Comparison of ENCODE assay signal across 14 mouse cellular contexts in the genomic region with DNA sequence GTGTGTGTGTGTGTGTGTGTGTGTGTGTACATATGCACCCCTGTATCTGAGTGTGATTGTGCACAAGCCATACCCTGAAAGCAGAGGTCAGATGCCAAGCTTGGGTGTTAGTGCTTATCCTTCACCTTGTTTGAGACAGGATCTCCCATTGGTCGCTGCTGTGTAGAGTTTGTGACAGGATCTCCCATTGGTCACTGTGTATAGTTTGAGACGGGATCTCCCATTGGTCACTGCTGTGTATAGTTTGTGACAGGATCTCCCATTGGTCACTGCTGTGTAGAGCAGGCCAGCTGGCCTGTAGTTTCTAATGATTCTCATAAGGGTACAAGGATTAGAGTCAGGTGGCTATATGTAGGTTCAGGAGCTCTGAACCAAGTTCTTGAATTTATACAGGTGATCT.
DNase-seq lines count a peak whose midpoint lies in the region; ATAC-seq and TF ChIP-seq lines count a peak whose summit lies in the region.
"Had no signal": no experiment of that assay in that cellular context is flagged by ENCODE, and none has a peak within 500 bp of the region (broad histone marks: within the 10 kb centered on the region; RNA-seq: fewer than 3 reads in every experiment).

No protein-coding gene starts in this region.

- no peak for TF ChIP-seq EP300 in liver, postnatal 0 days (IDR thresholded peaks at IDR 0.05; ENCODE audit: low read depth)

- H3K4me2 ChIP-seq in liver, postnatal 0 days (ENCODE audit: low read depth, low read length) = no peak overlapping the region
- H3K4me2 ChIP-seq in midbrain, embryonic 14.5 days (ENCODE audit: low read length) = no peak overlapping the region
- H3K4me2 ChIP-seq: limb, embryonic 13.5 days had no signal

- H3K27ac ChIP-seq in liver, postnatal 0 days (ENCODE audit: low read depth) = no peak overlapping the region
- H3K27ac ChIP-seq in midbrain, embryonic 14.5 days (replicated peaks; ENCODE audit: low read depth, low read length) = no peak overlapping the region
- H3K27ac ChIP-seq: limb, embryonic 13.5 days had no signal

- DNase-seq in adrenal gland, postnatal 10 days = peak; percentile 3
- no peak for DNase-seq in adrenal gland, postnatal 25 days
- DNase-seq in liver, postnatal 0 days = peak; percentile 22
- DNase-seq in liver = no peak
- peak; percentile 9 for DNase-seq in brain, adult 2 months (ENCODE audit: low read depth, low spot score)
- DNase-seq in midbrain, embryonic 14.5 days = peak; percentile 57
- DNase-seq in right cerebral cortex, postnatal 36 days (ENCODE audit: low spot score in 2 of 2) = no peak
- DNase-seq in kidney, adult 8-10 months = no peak
- DNase-seq: cerebellum, postnatal 25 days; thymus, adult 2 months had no signal

- 67% methylated on average over 2 of the region's 2 CpGs for WGBS in liver, postnatal 0 days (ENCODE audit: insufficient replicate concordance)
- WGBS in midbrain, embryonic 14.5 days = 75% methylated on average over 2 of the region's 2 CpGs

- peak; percentile 41 for ATAC-seq in liver, postnatal 0 days
- no peak; the same call in 1 of the 2 replicates for ATAC-seq in midbrain, embryonic 14.5 days (ENCODE audit: low FRiP score, low TSS enrichment)
- ATAC-seq: lung, postnatal 0 days; Patski had no signal

- no peaks in the 10 kb centered on the region for H3K9me3 ChIP-seq in liver, postnatal 0 days (ENCODE audit: low read length)
- no peaks in the 10 kb centered on the region for H3K9me3 ChIP-seq in midbrain, embryonic 14.5 days (ENCODE audit: control insufficient read depth, low read length)
- H3K9me3 ChIP-seq: limb, embryonic 13.5 days had no signal

- H3K9ac ChIP-seq in liver, postnatal 0 days (replicated peaks) = no peak overlapping the region
- no peak overlapping the region for H3K9ac ChIP-seq in midbrain, embryonic 14.5 days (replicated peaks; ENCODE audit: low read length)
- H3K9ac ChIP-seq: limb, embryonic 13.5 days had no signal

- no peaks in the 10 kb centered on the region for H3K4me1 ChIP-seq in liver, postnatal 0 days (ENCODE audit: insufficient read depth)
- H3K4me1 ChIP-seq in midbrain, embryonic 14.5 days (ENCODE audit: control insufficient read depth, insufficient read depth, low read length) = no peaks in the 10 kb centered on the region
- H3K4me1 ChIP-seq: limb, embryonic 13.5 days had no signal

- no peaks in the 10 kb centered on the region for H3K27me3 ChIP-seq in liver, postnatal 0 days (ENCODE audit: insufficient read depth, low read length)
- no peaks in the 10 kb centered on the region for H3K27me3 ChIP-seq in midbrain, embryonic 14.5 days (ENCODE audit: control insufficient read depth, insufficient read depth, low read length)
- H3K27me3 ChIP-seq: limb, embryonic 13.5 days had no signal

- no peak for TF ChIP-seq CTCF in liver, postnatal 0 days (IDR thresholded peaks at IDR 0.05; ENCODE audit: low read depth)

- no peak overlapping the region for H3K4me3 ChIP-seq in liver, postnatal 0 days (ENCODE audit: low read depth, low read length)
- H3K4me3 ChIP-seq in midbrain, embryonic 14.5 days (replicated peaks; ENCODE audit: low read depth, low read length) = no peak overlapping the region
- H3K4me3 ChIP-seq: erythroblast, embryonic 14.5 days; limb, embryonic 13.5 days had no signal

- no peaks in the 10 kb centered on the region for H3K36me3 ChIP-seq in liver, postnatal 0 days (replicated peaks; ENCODE audit: insufficient read depth, low read length)
- no peaks in the 10 kb centered on the region for H3K36me3 ChIP-seq in midbrain, embryonic 14.5 days (ENCODE audit: control insufficient read depth, insufficient read depth, low read length)
- H3K36me3 ChIP-seq: limb, embryonic 13.5 days had no signal

Comparison
In these comparisons a context has a peak if more than half of its experiments do, and no peak if none do; other contexts are left out.
1. DNase-seq: peak in adrenal gland, postnatal 10 days (single experiment), liver, postnatal 0 days (single experiment), brain, adult 2 months (single experiment) and midbrain, embryonic 14.5 days (single experiment); none in adrenal gland, postnatal 25 days (single experiment), liver (single experiment), right cerebral cortex, postnatal 36 days (0 of 2) and kidney, adult 8-10 months (0 of 2).